Mouse (Mus musculus) left cerebral cortex, postnatal 25 days (tissue): ENCODE data around the gene E130116L18Rik. TPM values are rescaled to one million over a fixed set of nuclear protein-coding genes. Genes with fewer than 3 reads are reported as not detected.
A peak's percentile ranks its signal among the peaks of the same experiment; 100 is the strongest.
"Not testable (repeated sequence)": the region's sequence is repeated elsewhere in the genome, so short reads cannot be mapped to it uniquely, and the experiment has no call there.

ENCODE experiments used
- DNase-seq, 2 experiments: peaks; one replicate each; pipeline ENCODE4 v3.0.0; 2022; ENCODE audit warnings: low spot score in 2 of 2, mixed read lengths in 1 of 2
- intact Hi-C: fragments of 180-260 bp; cut with DNase I; formaldehyde crosslinking; loops from one replicate; pipeline ENCODE4 v1.15.1; 2025
- total RNA-seq, 2 experiments: library from RNA; stranded (reverse); gene quantifications; 2 replicates each; pipeline ENCODE4 v1.2.3; 2021

The E130116L18Rik gene
- total RNA-seq: not detected

DNA sequence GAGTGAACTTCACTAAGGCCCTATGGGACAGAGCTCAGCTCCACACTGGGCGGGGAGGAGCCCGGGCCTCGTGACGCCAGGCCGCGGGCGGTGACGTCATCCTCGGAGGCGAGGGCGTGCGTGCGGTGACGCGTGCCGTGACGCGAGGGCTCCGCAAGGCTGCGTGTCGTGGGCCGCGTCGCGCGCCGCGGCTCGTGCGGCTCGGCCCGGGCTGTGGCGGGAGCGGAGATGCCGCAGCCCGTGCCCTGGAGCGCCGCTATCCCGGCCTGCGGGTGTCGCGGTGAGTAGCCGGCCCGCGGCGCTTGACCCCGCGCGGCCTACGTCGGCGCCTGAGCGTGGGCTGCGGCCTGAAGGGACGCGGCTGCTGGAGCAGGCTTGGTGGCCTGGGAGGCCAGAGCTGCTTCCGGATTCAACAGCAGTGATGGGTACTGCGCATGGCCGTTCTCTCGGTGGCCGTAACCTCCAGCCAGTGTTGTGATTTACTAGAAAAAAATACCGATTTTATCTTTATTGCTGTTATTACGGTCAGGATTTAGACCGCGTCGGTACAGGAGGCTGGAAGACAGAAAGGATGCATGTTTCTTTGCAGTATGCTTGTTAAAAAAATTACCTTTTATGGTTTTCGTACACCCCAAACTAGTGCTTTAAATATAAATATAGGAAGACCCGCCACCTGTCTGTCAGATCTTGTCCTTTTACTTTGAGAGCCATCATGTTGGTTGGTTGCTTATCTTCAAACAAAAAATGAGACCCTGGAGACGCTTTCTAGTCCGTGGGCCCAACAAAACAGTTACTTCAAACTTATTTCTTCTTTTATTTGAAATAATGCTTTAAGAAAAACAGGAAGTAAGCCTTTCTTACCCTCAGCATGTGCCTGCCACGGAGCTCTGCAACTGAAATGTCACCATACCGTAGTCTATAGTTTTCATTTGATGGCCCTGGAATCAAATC, at the start of gene E130116L18Rik:
Gene E130116L18Rik (minus strand): TSS at position 402 of the 951 bp plus-strand sequence.
- intact Hi-C loops: no loop called here
- DNase-seq: peak; percentile 92 to 94

DNA sequence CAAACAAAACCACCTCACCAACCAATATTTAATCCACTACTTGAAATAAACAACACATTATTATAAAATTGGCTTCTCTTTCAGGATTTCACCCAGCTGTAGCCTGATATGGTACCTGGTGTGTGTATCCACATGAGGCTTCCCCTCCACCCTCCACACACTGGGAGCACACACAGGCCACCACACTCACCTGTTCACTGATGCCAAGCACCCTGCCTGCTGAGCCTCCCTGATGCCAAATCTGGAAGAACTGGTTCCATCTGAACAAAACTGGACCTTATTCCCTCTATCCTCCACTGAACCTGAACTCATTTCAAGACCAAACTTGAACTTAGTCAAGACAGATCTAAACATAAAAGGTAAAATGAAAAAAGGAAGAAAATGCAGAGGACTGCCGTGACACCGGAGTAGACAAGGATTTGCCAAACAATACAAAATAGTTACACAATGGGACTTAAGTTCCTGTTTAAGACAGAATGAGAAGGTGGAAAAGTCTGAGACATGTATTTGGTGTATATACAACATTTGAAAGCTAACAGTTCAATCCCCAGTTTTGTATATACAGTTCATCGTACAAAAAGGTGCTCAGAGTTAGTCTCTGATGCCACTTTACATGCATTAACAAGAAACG, 45.4 kb upstream of the E130116L18Rik start:
- intact Hi-C loops: no loop called here
- DNase-seq: no peak

DNA sequence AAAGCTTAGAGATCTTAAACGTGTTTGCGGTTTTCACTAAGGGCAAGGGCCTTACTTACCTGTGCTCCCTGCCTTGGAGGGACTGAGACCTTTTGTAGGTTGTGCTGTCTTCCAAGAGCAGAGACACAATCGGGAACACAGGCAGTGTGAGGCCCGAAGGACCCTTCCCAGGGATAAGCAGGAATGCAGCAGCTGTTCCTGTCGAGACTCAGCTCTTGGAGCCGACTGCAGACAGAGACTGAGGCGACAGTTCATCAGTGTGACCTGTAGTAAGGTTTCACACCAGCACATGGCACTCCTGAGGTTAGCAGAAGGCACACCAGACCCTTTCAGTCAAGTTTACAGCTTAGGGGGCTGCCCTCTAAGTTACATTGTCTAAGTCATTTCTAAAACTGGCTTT, 39.3 kb upstream of the E130116L18Rik start:
- DNase-seq: no peak
- intact Hi-C loops: no loop called here

DNA sequence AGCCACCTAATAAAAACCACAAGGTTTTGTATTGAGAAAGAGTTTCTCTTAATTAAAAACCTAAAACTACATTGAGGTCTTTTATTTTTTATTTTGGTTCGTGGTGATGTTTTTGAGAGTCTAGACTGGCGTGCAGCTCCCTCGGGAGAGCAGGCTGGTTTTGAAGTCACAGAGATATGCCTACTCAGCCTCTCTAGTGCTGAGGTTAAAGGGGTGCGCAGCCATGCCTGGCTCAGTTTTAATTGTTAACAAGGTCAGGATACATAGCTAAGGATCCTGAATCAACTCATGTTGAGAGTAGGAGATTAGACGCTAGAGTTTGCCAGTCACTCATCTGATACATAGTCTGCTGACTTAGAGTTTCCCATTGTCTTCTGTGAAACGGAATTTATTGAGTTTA, 38.5 kb upstream of the E130116L18Rik start:
- DNase-seq: no peak
- intact Hi-C loops: no loop called here

DNA sequence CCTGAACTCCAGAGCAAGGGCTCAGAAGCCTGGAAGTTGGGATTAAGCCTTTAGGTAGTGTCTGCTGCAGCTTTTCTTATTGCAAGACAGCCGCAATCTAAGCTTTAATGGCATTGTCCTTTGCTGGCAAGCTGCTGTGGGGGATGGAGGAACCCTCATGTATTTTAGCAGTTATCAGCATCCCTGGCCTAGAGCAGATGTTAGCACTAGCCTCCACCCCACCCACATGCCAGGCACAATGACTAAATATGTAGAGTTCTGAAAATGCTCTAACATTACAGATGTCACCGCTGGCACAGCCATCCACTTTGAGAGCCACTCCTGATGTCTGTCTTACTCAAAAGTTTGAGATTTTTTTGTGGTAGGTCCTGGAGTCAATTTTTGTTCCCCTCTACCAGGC, 33.7 kb upstream of the E130116L18Rik start:
- intact Hi-C loops: loop anchor here (5.0 kb wide), 1 partner anchor 169 kb away; no protein-coding TSS in a partner anchor
- DNase-seq: peak; percentile 38 to 91

DNA sequence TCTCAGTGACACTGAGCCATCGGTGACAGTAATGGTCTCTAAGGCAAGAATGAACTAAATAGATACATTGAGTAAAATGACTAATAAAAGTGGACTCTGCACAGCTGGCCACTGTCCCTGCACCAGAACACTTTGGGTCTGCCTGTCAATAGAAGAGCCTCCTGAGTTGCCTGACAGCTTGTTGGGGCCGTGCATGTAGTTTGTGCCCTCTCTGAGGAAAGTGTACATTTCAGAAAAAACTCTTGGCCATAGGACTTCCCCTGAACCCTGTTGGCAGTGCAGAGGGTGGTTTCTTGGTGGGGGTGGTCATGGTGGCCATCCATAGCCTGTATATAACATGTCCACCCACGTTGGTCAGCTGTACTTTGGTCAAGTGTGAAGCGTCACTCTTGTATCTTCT, 31.5 kb upstream of the E130116L18Rik start:
- DNase-seq: no peak
- intact Hi-C loops: no loop called here

DNA sequence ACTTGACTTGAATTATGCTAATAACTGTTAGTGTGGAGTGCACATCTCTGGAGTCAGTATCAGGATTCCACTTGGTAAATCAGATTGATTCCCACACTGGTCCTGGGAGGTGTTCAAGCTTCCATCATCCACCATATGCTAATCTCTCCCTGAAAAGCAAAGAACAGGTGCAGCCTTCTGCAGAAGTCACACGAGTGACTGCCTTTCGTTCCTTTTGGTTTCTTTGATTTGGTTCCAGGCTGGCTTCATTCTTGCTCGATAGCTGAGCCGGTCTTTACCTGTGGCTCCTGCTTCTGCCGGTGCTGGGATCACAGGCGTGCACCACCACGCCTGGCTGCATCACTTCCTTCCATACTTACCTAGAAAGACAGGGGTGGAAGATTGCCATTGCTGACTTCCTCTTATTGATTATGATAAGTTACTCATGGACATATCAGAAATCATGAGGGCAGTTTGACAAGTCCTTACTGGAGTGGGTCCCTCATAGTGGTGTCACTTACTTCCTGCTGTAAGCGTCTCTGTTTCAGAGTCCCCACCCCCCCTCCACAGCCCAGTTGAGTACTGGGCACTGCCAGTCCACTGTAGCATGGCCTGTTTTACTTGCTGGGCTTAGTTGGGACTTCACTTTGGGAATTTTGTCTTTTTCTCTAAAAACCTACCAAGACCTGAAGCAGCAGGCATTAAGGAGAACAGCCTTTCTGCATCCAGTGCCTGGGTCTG, 30.0 kb upstream of the E130116L18Rik start:
- DNase-seq: no peak
- intact Hi-C loops: no loop called here

DNA sequence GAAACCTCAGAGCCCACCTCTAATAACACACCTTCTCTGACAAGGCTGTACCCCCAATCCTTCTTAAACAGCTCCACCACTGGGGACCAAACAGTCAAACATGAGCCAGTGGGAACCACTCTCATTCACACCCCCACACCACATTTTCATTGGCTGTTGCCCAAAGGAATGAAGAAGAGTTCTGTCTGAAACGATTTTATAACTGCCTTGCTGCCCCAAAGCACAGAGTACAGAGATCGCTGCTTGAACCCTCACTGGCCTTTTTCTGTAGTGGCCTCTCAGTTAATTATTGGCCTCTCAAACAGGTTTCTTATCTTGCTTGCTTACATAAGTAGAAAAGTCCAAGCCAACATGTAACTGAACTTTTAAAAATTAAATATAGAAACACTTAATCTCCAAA, 29.5 kb upstream of the E130116L18Rik start:
- intact Hi-C loops: no loop called here

DNA sequence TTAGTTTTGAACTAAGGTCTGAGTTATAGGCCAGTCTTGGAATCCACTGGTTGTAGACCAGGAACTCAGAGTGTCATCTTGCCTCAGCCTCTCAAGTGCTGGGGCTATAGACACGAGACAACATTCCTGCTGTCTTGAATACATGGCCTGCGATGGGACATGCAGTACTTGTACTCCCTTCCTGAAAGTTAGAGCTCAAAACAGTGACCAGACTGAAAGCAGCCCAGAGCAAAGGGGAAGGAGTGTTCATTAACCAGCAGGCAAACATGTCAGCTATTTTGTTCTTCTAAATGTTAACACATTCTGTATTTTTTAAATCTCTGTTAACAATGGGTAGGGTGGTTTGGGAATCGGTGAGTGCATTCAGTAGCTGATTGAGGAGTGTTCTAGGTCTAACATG, 24.1 kb upstream of the E130116L18Rik start:
- intact Hi-C loops: no loop called here
- DNase-seq: no peak

More for the DNA sequence above, 29.5 kb upstream of the E130116L18Rik start:
- DNase-seq: no peak

DNA sequence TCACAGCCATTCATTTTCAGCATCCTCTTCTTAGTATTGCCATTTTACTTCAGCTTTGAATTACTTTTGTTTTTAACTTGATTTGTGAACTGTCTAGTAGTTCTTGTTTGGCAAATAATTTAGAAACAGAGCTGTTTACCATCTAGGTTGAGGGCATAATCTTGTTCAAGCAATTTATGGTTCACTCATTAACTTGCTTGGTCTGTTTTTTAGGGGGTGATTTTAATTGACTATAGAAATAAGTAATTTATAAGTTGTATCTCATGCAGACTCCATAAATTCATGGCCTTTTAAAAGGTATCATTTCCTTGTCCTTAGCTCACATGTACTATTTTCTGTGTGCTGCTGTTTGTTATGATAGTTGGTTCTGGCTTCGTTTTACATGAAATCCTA, 23.5 kb upstream of the E130116L18Rik start:
- DNase-seq: no peak
- intact Hi-C loops: no loop called here

DNA sequence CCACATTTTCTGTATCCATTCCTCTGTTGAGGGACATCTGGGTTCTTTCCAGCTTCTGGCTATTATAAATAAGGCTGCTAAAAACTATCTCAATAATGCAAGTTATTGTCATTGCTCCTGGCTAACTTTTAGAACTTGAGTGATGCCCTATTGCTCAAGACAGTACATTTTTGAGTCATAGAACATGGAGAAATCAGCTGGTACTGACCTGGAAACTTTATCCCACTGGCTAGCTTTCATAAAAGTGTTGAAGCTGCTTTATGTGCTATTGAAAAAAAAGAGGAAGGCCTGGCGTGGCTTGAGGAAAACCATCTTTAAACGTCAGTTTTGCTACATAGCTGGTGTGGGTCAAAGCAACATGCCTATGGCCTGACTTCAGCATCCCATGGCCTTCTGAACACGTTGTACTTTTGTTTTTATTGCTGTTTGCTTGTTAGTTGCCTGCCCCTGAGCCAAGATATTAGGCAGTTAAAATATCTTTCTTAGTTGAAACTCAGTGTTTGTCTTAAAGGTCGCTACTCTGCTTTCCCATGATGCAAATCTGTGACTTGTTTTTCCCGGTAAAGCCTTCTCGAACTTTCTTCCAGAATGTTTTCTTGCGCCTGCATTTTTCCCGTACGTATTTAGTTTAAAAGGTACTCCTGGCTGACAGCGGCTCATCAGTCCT, 23.0 kb upstream of the E130116L18Rik start:
- intact Hi-C loops: no loop called here
- DNase-seq: no peak

DNA sequence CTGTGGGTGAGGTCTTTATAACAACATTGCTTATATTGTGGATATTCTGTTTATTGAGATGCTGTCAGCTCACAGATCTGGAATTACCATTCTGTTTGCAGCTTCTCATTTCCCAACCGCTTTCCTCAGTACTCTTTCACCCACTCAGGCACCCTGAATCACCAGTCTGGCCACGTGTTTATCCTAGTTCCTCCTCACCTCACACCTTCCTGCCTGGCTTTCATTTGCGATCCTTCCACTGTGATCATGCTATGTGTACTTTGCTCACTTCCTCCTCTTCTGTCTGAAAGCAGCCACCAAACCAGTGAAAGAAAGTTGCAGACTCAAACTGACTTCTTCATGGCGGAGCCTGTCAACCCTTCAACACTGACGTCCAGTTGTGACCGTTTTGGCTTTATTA, 20.1 kb upstream of the E130116L18Rik start:
- no peak for DNase-seq
- intact Hi-C loops: no loop called here

DNA sequence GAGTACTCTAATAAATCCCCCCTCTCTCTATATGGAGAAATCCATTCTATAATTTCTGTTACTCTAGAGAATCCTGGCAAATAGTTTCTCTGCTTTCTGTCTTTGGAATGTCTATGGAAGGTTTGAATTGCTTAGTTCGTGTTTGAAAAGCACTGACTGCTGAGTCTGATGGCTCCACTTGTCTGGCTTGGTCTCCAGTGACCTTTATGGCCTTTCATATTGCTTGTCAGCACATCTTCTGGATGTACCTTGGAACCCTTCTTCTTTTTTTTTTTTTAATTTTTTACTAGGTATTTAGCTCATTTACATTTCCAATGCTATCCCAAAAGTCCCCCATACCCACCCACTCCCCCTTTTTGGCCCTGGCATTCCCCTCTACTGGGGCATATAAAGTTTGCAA, 1.4 kb upstream of the E130116L18Rik start:
- intact Hi-C loops, DNase-seq: not testable (repeated sequence)

DNA sequence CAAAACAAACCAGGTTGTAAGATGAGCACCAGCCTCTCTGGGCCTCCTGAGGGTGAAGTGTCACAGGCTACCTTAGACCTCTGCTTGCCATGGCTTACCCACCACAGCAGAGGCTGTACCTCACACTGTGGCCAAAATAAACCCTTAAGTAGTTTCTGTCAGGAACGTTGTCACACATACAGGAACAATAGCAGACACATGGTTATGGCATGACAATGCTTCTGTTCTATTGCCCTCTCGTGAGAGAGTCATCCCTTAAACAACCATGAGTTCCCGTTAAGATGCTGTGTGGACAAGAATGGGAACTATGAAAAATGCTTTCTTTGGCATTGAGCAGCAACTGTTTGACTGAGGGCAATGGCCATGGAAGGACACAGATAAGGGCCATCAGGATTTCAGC, 1.3 kb downstream of the E130116L18Rik start, which contains the start of gene Galnt11:
Gene Galnt11 (plus strand): TSS at position 301 of the 400 bp plus-strand sequence.
- intact Hi-C loops: no loop called here

DNA sequence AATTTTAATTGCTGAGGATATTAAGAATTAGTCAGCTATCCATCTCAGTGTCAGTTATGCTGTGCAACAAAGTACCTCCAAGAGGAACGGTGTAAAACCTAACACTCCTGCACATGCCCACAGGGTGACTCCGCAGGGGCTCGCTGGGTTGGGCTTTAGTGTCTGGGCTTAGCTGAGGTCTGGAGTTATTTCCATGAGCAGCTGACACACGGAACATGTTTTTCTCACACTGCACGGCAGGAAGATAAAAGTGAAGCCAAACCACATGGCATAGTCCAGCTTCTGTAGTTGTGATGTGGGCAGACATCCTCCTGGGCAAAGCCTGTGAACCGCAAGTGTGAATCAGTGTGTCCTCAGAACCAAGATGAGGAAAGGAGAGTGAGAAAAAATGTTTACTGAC, 7.9 kb downstream of the E130116L18Rik start:
- DNase-seq: peak in 1 of 2 experiments; percentile 47
- intact Hi-C loops: no loop called here

More for the DNA sequence above, 1.3 kb downstream of the E130116L18Rik start, which contains the start of gene Galnt11:
- DNase-seq: no peak

DNA sequence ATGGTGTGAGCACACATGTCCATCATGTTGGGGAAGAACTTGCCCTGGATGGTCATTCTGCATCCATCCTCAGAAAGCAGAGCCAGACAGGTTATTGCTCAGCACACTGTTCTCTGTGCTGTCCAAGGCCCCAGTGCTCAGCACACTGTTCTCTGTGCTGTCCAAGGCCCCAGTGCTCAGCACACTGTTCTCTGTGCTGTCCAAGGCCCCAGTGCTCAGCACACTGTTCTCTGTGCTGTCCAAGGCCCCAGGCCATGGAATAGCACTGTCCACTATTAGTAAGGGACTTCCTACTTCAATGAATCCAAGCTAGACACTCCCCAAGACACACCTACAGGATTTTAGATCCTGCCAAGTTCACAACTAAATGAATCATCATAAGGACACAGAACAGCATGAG, 9.7 kb downstream of the E130116L18Rik start:
- peak in 1 of 2 experiments; percentile 11 for DNase-seq
- intact Hi-C loops: not testable (repeated sequence)

DNA sequence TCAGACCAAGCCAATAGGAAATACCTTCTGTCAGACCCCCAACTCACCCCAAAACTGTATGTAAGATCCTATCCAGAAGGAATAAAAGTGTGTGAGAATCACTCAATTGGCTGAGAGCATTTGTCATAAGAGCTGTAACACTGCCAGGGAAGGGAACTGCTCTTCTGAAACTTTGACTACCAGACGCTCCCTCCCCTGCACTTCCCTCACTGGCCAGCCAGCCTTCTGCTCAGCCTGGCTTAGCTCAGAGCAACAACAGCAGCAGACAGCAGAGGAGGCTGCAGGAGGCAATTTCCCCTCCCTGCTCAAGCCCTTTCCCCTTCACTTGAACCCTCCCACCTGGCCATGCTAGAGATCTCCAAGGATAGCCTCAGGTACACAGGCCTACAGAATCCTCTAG, 11.1 kb downstream of the E130116L18Rik start:
- intact Hi-C loops: no loop called here
- peak in 1 of 2 experiments; percentile 50 for DNase-seq

DNA sequence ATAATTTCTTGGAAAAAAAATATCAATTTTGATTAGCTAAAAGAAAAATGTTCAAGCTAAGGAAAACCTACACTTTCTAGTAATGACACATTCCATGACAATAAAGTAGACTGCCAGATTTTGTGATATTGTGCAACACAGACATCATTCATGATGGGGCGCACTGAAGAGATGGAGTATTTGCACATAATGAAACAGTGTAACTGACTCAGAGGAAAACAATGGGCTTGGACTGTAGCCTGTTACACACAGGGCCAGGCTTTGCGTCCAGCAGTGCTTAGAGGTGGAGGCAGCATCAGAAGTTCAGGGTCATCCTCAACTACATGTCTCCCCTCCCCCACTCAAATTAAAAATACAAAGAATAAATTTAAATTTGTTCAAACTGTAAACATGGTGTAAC, 32.4 kb downstream of the E130116L18Rik start:
- intact Hi-C loops: no loop called here

DNA sequence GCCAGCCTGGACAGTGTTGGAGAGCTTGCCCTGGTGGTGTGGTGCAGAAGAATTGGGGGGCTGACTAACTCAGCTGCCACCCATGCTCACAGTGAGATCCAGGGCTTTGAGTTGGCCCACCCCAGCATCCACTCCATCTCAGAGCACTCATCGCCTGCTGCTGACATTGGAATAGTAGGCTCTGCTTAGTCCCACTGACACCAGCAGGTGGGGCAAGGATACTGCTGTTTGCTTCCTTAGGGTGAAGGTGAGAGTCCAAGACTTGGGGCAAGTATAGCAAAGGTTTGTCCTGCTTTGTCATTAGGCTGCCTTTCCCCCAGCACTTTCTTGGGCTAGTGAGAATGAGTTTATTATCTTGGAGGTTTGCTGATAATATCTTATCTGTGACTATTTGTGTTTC, 34.2 kb downstream of the E130116L18Rik start:
- intact Hi-C loops: no loop called here
- DNase-seq: no peak

More for the DNA sequence above, 32.4 kb downstream of the E130116L18Rik start:
- no peak for DNase-seq
